Mouse (Mus musculus): Measurements from ENCODE around the gene Zfp362. TPM values are rescaled to one million over a fixed set of nuclear protein-coding genes. Genes with fewer than 3 reads are reported as not detected.

The Zfp362 gene
- polyA plus RNA-seq, 1 experiment from 2014 or later: 5.4 TPM

DNA sequence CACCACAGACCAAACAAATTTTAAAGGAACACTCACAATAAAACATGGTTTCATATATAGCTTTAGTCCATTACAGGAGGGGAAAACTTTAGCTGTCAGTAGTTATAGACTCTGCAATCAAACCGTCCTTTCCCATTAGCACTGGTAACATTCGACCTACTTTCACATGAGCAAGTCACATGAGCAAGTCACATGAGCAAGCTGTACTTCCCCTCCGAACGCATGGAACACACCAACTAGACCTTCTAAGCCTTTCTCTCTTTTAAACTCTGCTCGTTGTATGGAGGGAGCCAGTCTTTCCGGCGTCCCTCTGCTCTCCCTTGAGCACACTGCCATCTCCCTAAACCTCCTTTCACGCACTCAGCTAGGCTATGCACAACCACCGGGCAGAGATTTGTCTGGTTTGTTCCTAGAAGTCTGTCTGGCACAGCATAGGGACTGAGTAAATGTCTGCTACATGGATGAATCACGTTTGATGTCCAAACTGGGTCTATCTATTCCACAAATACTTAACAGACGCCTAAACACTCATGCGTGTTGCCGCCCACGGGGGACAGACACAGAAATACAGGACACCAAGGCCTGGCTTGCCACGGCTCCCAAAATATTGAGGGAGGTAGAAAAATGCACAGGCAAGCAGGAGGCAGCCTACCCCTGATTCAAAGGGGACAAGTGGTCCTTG lies 20.8 kb downstream of the Zfp362 start:
- TF ChIP-seq EP300 (IDR thresholded peaks at IDR 0.05; ENCODE audit: low read depth) (no peak), CTCF (IDR thresholded peaks at IDR 0.05; ENCODE audit: low read depth) (no peak)
- Histone ChIP-seq H3K27ac (ENCODE audit: low read depth) (no peak overlapping the region), H3K9me3 (ENCODE audit: low read length) (no peaks in the 10 kb centered on the region), H3K4me1 (ENCODE audit: insufficient read depth) (0 out of 2 replicates have a peak, but pooled peaks cover 2% of the 10 kb centered on the region), H3K9ac (replicated peaks) (no peak overlapping the region), H3K36me3 (replicated peaks; ENCODE audit: insufficient read depth, low read length) (peaks cover 39% of the 10 kb centered on the region), H3K4me3 (ENCODE audit: low read depth, low read length) (no peak overlapping the region), H3K27me3 (ENCODE audit: insufficient read depth, low read length) (no peaks in the 10 kb centered on the region), H3K4me2 (ENCODE audit: low read depth, low read length) (no peak overlapping the region)
- ATAC-seq (no peak), DNase-seq (no peak)
- 86% methylated on average over 15 of the region's 15 CpGs for WGBS (ENCODE audit: insufficient replicate concordance)

DNA sequence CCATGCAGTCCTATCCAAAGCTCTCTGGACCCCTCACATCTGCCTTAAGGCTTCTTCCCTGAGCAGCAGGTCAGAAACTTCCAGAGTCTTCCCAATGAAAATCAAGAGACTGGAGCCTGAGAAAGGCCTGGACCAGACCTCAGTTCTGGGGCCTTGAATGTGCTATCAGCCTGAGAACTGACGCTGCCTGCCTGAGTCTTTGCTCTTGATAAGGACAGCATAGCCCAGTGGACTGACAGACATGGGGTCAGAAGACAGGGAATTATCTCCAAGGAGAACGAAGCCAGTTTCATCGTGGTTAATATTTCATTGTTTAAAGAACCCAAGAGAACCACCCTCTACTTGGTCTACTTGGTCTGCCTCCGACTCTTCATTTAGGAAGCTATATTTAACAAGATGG lies 23.2 kb downstream of the Zfp362 start:
- H3K36me3 ChIP-seq (replicated peaks; ENCODE audit: insufficient read depth, low read length): peaks cover 42% of the 10 kb centered on the region
- TF ChIP-seq CTCF (IDR thresholded peaks at IDR 0.05; ENCODE audit: low read depth): no peak
- TF ChIP-seq EP300 (IDR thresholded peaks at IDR 0.05; ENCODE audit: low read depth): no peak
- H3K4me3 ChIP-seq (ENCODE audit: low read depth, low read length): no peak overlapping the region
- ATAC-seq (no peak), DNase-seq (no peak)
- no peaks in the 10 kb centered on the region for H3K27me3 ChIP-seq (ENCODE audit: insufficient read depth, low read length)
- H3K9me3 ChIP-seq (ENCODE audit: low read length): no peaks in the 10 kb centered on the region
- no peak overlapping the region for H3K27ac ChIP-seq (ENCODE audit: low read depth)
- H3K9ac ChIP-seq (replicated peaks): no peak overlapping the region
- no peaks in the 10 kb centered on the region for H3K4me1 ChIP-seq (ENCODE audit: insufficient read depth)
- H3K4me2 ChIP-seq (ENCODE audit: low read depth, low read length): no peak overlapping the region
- 52% methylated on average over 4 of the region's 4 CpGs for WGBS (ENCODE audit: insufficient replicate concordance)

DNA sequence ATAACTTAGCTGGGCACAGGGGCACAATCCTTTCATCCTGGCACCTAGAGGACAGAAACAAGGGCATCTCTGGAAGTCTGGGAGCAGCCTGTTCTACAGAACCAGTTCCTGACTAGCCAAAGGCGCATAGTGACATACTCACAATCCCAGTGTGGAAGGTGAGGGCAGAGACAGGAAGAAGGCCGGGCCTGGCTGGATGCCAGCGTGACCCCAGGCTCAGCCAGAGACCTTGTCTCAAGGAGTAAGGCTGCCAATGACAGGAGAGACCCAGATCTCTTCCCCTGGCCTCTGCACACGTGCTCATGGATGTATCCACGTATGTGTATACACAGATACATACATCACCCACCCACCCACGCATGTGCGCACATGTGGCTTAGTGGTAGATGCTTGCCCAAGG lies 23.8 kb downstream of the Zfp362 start:
- H3K4me3 ChIP-seq (ENCODE audit: low read depth, low read length): no peak overlapping the region
- WGBS (ENCODE audit: insufficient replicate concordance): 77% methylated on average over 7 of the region's 7 CpGs
- H3K9me3 ChIP-seq (ENCODE audit: low read length): no peaks in the 10 kb centered on the region
- H3K27me3 ChIP-seq (ENCODE audit: insufficient read depth, low read length): no peaks in the 10 kb centered on the region
- no peak overlapping the region for H3K27ac ChIP-seq (ENCODE audit: low read depth)
- H3K9ac ChIP-seq (replicated peaks): no peak overlapping the region
- no peaks in the 10 kb centered on the region for H3K4me1 ChIP-seq (ENCODE audit: insufficient read depth)
- no peak overlapping the region for H3K4me2 ChIP-seq (ENCODE audit: low read depth, low read length)
- TF ChIP-seq EP300 (IDR thresholded peaks at IDR 0.05; ENCODE audit: low read depth) (no peak), CTCF (IDR thresholded peaks at IDR 0.05; ENCODE audit: low read depth) (no peak)
- peaks cover 44% of the 10 kb centered on the region for H3K36me3 ChIP-seq (replicated peaks; ENCODE audit: insufficient read depth, low read length)
- ATAC-seq (no peak), DNase-seq (no peak)

DNA sequence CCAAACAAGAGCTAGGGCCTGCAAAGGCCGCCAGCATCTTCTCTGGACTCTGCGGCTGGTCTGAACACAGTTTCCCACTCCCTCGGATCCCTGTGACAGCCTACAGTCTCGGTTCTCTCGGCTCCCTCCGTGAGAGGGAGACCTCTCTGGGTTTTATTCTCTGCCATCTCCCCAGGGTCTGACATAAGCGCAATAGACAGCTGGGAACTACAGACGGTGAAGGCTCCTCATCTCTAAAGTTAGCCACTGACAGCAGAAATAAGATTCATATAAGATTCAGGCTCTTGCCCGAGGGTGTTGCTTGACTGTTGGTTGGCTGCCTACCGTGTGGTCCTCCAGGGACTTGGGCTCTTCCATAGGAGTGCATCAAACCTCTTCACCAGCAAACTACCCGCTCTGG lies 28.3 kb downstream of the Zfp362 start:
- no peaks in the 10 kb centered on the region for H3K27me3 ChIP-seq (ENCODE audit: insufficient read depth, low read length)
- DNase-seq (no peak), ATAC-seq (no peak)
- no peak overlapping the region for H3K4me2 ChIP-seq (ENCODE audit: low read depth, low read length)
- H3K9me3 ChIP-seq (ENCODE audit: low read length): no peaks in the 10 kb centered on the region
- no peak overlapping the region for H3K9ac ChIP-seq (replicated peaks)
- 83% methylated on average over 11 of the region's 11 CpGs for WGBS (ENCODE audit: insufficient replicate concordance)
- H3K4me3 ChIP-seq (ENCODE audit: low read depth, low read length): no peak overlapping the region
- H3K36me3 ChIP-seq (replicated peaks; ENCODE audit: insufficient read depth, low read length): peaks cover 43% of the 10 kb centered on the region
- TF ChIP-seq CTCF (IDR thresholded peaks at IDR 0.05; ENCODE audit: low read depth) (no peak), EP300 (IDR thresholded peaks at IDR 0.05; ENCODE audit: low read depth) (no peak)
- no peak overlapping the region for H3K27ac ChIP-seq (ENCODE audit: low read depth)
- H3K4me1 ChIP-seq (ENCODE audit: insufficient read depth): no peaks in the 10 kb centered on the region; the same call in 1 of the 2 replicates

DNA sequence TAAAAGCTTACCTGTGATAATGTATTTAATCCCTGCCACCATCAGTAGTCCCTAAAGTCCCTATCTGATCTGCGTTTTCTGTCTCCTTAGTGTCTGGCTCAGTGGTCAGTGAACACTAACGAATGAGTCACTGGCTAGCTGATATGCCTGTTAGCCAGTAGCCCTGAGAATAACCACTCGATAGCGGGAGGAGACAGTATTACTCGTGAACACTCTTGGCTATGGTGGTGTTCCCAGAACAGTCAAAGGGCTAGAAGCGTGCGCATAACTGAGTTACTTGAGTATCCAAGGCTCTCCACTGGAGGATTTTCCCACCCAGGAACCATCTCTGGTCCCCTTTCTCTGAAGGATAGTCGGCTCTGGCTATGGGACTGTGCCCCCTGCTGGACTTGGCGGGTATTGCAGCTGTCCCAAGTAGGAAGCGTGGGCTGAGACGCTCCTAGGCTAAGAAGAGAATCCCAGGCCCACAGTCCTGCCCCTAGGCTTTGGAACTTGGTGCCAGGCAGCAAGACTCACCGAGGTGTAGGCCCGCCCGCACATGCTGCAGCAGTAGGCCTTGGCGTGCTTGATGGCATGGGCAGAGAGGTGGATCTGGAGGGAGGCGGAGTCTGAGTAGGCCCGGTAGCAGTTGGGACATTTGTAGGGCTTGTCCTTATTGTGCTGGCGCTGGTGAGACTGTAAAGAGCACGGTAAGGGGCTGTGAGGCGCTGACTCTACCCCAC lies 29.1 kb downstream of the Zfp362 start:
- peaks cover 39% of the 10 kb centered on the region for H3K36me3 ChIP-seq (replicated peaks; ENCODE audit: insufficient read depth, low read length)
- no peaks in the 10 kb centered on the region for H3K27me3 ChIP-seq (ENCODE audit: insufficient read depth, low read length)
- H3K27ac ChIP-seq (ENCODE audit: low read depth): no peak overlapping the region
- no peak for TF ChIP-seq EP300 (IDR thresholded peaks at IDR 0.05; ENCODE audit: low read depth)
- peak; percentile 97 for TF ChIP-seq CTCF (IDR thresholded peaks at IDR 0.05; ENCODE audit: low read depth)
- H3K4me1 ChIP-seq (ENCODE audit: insufficient read depth): no peaks in the 10 kb centered on the region; the same call in 1 of the 2 replicates
- H3K4me3 ChIP-seq (ENCODE audit: low read depth, low read length): no peak overlapping the region
- ATAC-seq (peak; percentile 48; the same call in 1 of the 2 replicates), DNase-seq (peak; percentile 81)
- no peaks in the 10 kb centered on the region for H3K9me3 ChIP-seq (ENCODE audit: low read length)
- H3K4me2 ChIP-seq (ENCODE audit: low read depth, low read length): no peak overlapping the region
- H3K9ac ChIP-seq (replicated peaks): no peak overlapping the region
- WGBS (ENCODE audit: insufficient replicate concordance): 60% methylated on average over 20 of the region's 20 CpGs

DNA sequence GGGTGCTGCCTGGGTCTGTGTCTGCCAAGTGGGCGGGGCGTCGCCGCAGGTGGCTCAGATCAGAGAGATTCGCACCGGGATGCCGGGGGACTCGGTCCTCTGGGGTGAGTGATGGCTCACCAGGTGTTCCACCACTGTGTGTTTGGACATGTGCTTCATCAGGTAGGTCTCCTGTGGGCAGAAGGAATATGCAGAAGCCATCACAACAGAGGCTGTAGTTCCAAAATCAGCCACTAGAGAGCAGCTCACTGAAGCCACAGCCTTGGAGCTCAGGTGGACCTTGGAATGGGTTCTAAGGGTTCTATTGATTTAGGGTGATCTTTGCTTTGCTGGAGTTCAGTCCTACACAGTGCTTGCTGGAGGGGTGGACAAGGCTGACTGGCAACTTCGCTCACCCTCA lies 31.4 kb downstream of the Zfp362 start:
- no peak overlapping the region for H3K4me3 ChIP-seq (ENCODE audit: low read depth, low read length)
- WGBS (ENCODE audit: insufficient replicate concordance): 88% methylated on average over 9 of the region's 9 CpGs
- peaks cover 2% of the 10 kb centered on the region; the same call in 1 of the 2 replicates for H3K4me1 ChIP-seq (ENCODE audit: insufficient read depth)
- peak; percentile 60 for DNase-seq
- H3K4me2 ChIP-seq (ENCODE audit: low read depth, low read length): no peak overlapping the region
- H3K9me3 ChIP-seq (ENCODE audit: low read length): no peaks in the 10 kb centered on the region
- no peak for TF ChIP-seq EP300 (IDR thresholded peaks at IDR 0.05; ENCODE audit: low read depth)
- peak; percentile 82 for TF ChIP-seq CTCF (IDR thresholded peaks at IDR 0.05; ENCODE audit: low read depth)
- peak; percentile 71 for ATAC-seq
- peaks cover 33% of the 10 kb centered on the region for H3K36me3 ChIP-seq (replicated peaks; ENCODE audit: insufficient read depth, low read length)
- no peaks in the 10 kb centered on the region for H3K27me3 ChIP-seq (ENCODE audit: insufficient read depth, low read length)
- no peak overlapping the region for H3K27ac ChIP-seq (ENCODE audit: low read depth)
- H3K9ac ChIP-seq (replicated peaks): no peak overlapping the region
